Mouse (Mus musculus) spleen, embryonic (tissue): ENCODE results near the gene Fth1.

Source experiments
- CTCF ChIA-PET: fragments of 350-600 bp; sonication (Branson Sonifier 250); formaldehyde crosslinking; loops from one replicate; lab custom pipeline; 2022; lab: Charles Lee

Fth1 gene

GRCm38 (mm10) chr19:9987593-9987992 is 7.2 kb downstream of the Fth1 start:
- CTCF ChIA-PET, result interaction anchor here (0.5 kb wide), 1 partner anchor 82 kb away, joined by 3 read pairs; no protein-coding TSS in a partner anchor

GRCm38 (mm10) chr19:9989171-9989883 is 8.9 kb downstream of the Fth1 start:
- CTCF ChIA-PET, result interaction anchor here (1.0 to 1.2 kb wide), 2 partner anchors 68 to 80 kb away, joined by 3 to 6 read pairs; no protein-coding TSS in a partner anchor

GRCm38 (mm10) chr19:9989884-9990256 is 9.5 kb downstream of the Fth1 start:
- CTCF ChIA-PET, result interaction anchor here (0.9 to 1.2 kb wide), 3 partner anchors 69 to 81 kb away, joined by 3 to 6 read pairs (median 4); no protein-coding TSS in a partner anchor

GRCm38 (mm10) chr19:9991304-9991703 is 10.9 kb downstream of the Fth1 start:
- CTCF ChIA-PET, result interaction anchor here (0.6 to 1.6 kb wide), 7 partner anchors 10 to 532 kb away, joined by 3 to 23 read pairs (median 5); no protein-coding TSS in a partner anchor

GRCm38 (mm10) chr19:9992011-9992958 is 11.9 kb downstream of the Fth1 start:
- CTCF ChIA-PET, result interaction anchor here (1.3 to 1.6 kb wide), 3 partner anchors 11 to 80 kb away, joined by 3 to 23 read pairs (median 7); no protein-coding TSS in a partner anchor

GRCm38 (mm10) chr19:9993036-9993656 is 12.7 kb downstream of the Fth1 start:
- CTCF ChIA-PET, result interaction anchor here (0.8 kb wide), 1 partner anchor 72 kb away, joined by 3 read pairs; no protein-coding TSS in a partner anchor

- CTCF ChIA-PET, result interaction anchor here (0.5 kb wide), 1 partner anchor 83 kb away, joined by 7 read pairs; no protein-coding TSS in a partner anchor
Observed at GRCm38 (mm10) chr19:9997204-9998062, 17.0 kb downstream of the Fth1 start.

GRCm38 (mm10) chr19:9998063-9998416 is 17.6 kb downstream of the Fth1 start:
- CTCF ChIA-PET, result no interaction called here

GRCm38 (mm10) chr19:9998736-9999486 is 18.5 kb downstream of the Fth1 start:
- CTCF ChIA-PET, result no interaction called here

GRCm38 (mm10) chr19:10000330-10000729 is 19.9 kb downstream of the Fth1 start:
- CTCF ChIA-PET, result interaction anchor here (0.9 kb wide), 1 partner anchor 243 kb away, joined by 3 read pairs; no protein-coding TSS in a partner anchor

GRCm38 (mm10) chr19:10001206-10001969 is 21.0 kb downstream of the Fth1 start, which contains the start of the genes Best1 and Rab3il1:
Best1 (minus strand) TSS chr19:10001633.
Rab3il1 (plus strand) TSS chr19:10001669.
- CTCF ChIA-PET, result no interaction called here

- CTCF ChIA-PET, result no interaction called here
Observed at GRCm38 (mm10) chr19:10003696-10004095, 23.3 kb downstream of the Fth1 start.

GRCm38 (mm10) chr19:10011408-10011807 is 31.0 kb downstream of the Fth1 start:
- CTCF ChIA-PET, result no interaction called here

GRCm38 (mm10) chr19:10012827-10013278 is 32.5 kb downstream of the Fth1 start:
- CTCF ChIA-PET, result no interaction called here

GRCm38 (mm10) chr19:10013348-10013747 is 33.0 kb downstream of the Fth1 start:
- CTCF ChIA-PET, result no interaction called here

- CTCF ChIA-PET, result no interaction called here
Observed at GRCm38 (mm10) chr19:10013913-10014312, 33.5 kb downstream of the Fth1 start.

- CTCF ChIA-PET, result no interaction called here
Observed at GRCm38 (mm10) chr19:10014824-10015223, 34.4 kb downstream of the Fth1 start.

- CTCF ChIA-PET, result no interaction called here
Observed at GRCm38 (mm10) chr19:10015442-10015841, 35.0 kb downstream of the Fth1 start.

- CTCF ChIA-PET, result interaction anchor here (0.9 kb wide), 1 partner anchor 106 kb away, joined by 14 read pairs; no protein-coding TSS in a partner anchor
Observed at GRCm38 (mm10) chr19:10016151-10016550, 35.8 kb downstream of the Fth1 start.
